Mouse (Mus musculus) olfactory bulb, adult 2 months (tissue): ENCODE data around the gene Lats2.

Source experiments
- CTCF ChIP-seq: fragments of 200-500 bp; IDR thresholded peaks from 2 replicates; pipeline ENCODE4 v1.5.1; 2012; ENCODE audit warnings: low read depth, mild to moderate bottlenecking, low read length, moderate library complexity; ENCODE audit not compliant: insufficient read depth
- POLR2A ChIP-seq: fragments of 200-500 bp; IDR thresholded peaks from 2 replicates; pipeline ENCODE4 v1.6.1; 2012; ENCODE audit warnings: mild to moderate bottlenecking, low read depth, low read length, moderate library complexity; ENCODE audit not compliant: insufficient read depth

- no peak for TF ChIP-seq CTCF
- TF ChIP-seq POLR2A, result no peak
These were observed 56.2 kb downstream of the Lats2 start for GRCm38 (mm10) chr14:57701915-57702477.
